Mouse (Mus musculus) G1E (cell line): ENCODE measurements at regions not wholly inside any gene's neighbourhood (a gene's known extent, or its start where the extent isn't known, plus 50 kb on each side); places are given as distances from the start of the nearest gene placed in this dataset.

Source experiments
- CTCF ChIP-seq: IDR thresholded peaks from 2 replicates; pipeline ENCODE4 v1.5.1; 2012; ENCODE audit warnings: low read depth, low read length, inconsistent platforms, mixed read lengths
- GATA1 ChIP-seq: IDR thresholded peaks from 2 replicates; pipeline ENCODE4 v1.6.1; 2012; ENCODE audit warnings: borderline replicate concordance, low read length, inconsistent platforms, mixed read lengths
- GATA2 ChIP-seq: IDR thresholded peaks from 2 replicates; pipeline ENCODE4 v1.6.1; 2012; ENCODE audit warnings: low read depth, low read length, inconsistent platforms, borderline replicate concordance
- POLR2AphosphoS5 ChIP-seq: IDR thresholded peaks from 2 replicates; pipeline ENCODE4 v1.6.1; 2012; ENCODE audit warnings: low read depth, low read length, inconsistent platforms; ENCODE audit not compliant: insufficient replicate concordance
- TAL1 ChIP-seq: conservative IDR thresholded peaks from 2 replicates; pipeline ENCODE4 v1.6.1; 2012; ENCODE audit warnings: low read depth, low read length, inconsistent platforms, mixed read lengths

- TF ChIP-seq CTCF = no peak
- TF ChIP-seq TAL1 = no peak
- no peak for TF ChIP-seq GATA1
- no peak for TF ChIP-seq GATA2
- no peak for TF ChIP-seq POLR2AphosphoS5
These were observed 1608.4 kb upstream of the Cdh9 start for GRCm38 (mm10) chr15:15120109-15120508.
